Mouse (Mus musculus): Measurements from ENCODE around the gene Vmn1r4.

- no peak for TF ChIP-seq CTCF (IDR thresholded peaks at IDR 0.05; ENCODE audit: control insufficient read depth, insufficient read depth, low read length)
- no peak for TF ChIP-seq POLR2A (IDR thresholded peaks at IDR 0.05; ENCODE audit: borderline replicate concordance, control insufficient read depth, low read depth, low read length)
Measured at GRCm38 (mm10) chr6:56934366-56934765, 10.6 kb downstream of the Vmn1r4 start.
